Mouse (Mus musculus) gastrocnemius, postnatal 10 days (tissue): ENCODE measurements at regions not wholly inside any gene's neighbourhood (a gene's known extent, or its start where the extent isn't known, plus 50 kb on each side); places are given as distances from the start of the nearest gene placed in this dataset.
"Not testable (repeated sequence)": the region's sequence is repeated elsewhere in the genome, so short reads cannot be mapped to it uniquely, and the experiment has no call there.

ENCODE experiments used
- DNase-seq: peaks from one replicate; pipeline ENCODE4 v3.0.0; 2021; ENCODE audit warnings: mixed read lengths

DNA sequence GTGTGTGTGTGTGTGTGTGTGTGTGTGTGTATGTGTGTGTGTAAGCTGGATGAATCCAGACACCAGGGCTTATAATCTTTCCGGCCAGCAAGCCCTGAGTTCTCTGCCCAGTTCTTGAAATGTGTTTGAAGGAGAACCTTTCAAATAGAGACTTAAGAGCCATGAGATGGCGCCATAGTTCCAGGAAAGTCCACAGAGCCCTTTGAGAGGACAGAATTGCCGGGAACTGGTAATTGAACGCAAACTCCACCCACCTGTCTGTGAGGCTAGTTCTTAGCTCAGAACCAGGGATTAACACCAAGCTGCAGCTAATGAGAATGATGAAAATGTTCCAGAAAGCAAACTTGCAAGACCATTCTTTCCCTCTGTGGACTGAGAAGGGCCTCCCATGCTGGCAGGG lies 72.2 kb downstream of the Trim42 start:
- DNase-seq: no peak

DNA sequence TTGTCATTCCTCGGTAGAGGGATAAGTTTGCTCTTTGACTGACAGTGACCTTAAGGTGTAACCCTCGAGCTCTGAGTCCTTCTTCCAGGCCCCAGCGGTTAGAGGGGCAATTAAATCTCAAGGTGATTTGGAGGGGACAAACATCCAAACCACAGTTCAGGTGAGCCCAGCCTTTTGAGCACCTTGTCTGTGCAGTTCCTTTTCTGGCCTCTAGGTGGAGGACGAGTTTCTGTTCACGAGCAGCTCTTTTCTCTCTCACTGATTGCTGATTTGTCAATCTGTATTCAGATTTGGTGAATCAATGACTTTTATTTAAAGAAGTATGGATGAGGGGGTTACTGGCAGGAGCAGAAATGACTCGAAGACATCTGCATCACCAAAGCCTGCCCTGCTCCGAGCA lies 74.0 kb downstream of the Trim42 start:
- peak; percentile 27 for DNase-seq

- no peak for DNase-seq
These were observed 77.9 kb downstream of the Trim42 start for GRCm38 (mm10) chr9:97291870-97292269.

- no peak for DNase-seq
These were observed 85.4 kb downstream of the Trim42 start for GRCm38 (mm10) chr9:97284282-97284802.

- no peak for DNase-seq
These were observed 87.7 kb downstream of the Trim42 start for GRCm38 (mm10) chr9:97282090-97282489.

- not testable (repeated sequence) for DNase-seq
These were observed 94.3 kb downstream of the Trim42 start for GRCm38 (mm10) chr9:97275449-97275848.

GRCm38 (mm10) chr9:97273891-97274290 lies 95.9 kb downstream of the Trim42 start:
- DNase-seq: no peak

DNA sequence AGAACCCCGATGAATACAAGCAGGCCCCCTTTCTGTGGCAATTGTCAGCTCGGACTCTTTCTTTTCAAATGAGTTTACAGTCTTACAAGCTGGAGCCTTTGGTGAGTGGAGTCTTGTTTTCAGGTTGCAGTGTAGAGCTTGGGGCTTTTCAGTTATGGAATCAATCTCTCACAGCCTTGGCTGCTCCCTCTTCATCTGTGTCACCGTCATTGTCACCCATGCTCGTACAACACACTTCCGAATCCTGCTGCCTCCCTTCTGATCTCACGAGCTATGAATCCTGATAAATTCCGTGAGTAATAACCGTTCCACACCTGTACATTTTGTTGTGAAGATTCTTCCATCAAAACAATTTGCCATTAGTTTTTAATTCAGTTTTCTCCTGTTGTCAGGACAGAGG lies 97.7 kb downstream of the Trim42 start:
- no peak for DNase-seq

DNA sequence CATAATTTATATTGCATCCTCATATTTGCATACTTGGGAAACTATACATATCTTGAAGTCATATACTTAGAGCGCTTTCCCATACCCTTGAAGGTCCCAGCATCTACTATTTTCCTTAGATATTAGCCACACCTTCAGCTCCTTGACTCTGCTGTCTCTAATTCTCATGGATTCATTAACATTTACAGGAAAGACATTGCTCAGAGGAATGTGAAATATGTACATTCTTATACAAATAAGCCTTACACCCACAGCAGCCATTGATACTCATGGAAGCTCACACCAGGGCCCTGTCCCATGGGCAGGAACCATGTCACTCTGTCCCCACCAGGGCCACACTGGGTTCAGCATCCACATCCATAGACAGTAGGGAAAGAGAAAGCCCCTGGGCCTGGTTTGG lies 122.1 kb downstream of the Trim42 start:
- no peak for DNase-seq

GRCm38 (mm10) chr9:97226074-97226473 lies 115.1 kb upstream of the Slc25a36 start:
- DNase-seq: no peak

DNA sequence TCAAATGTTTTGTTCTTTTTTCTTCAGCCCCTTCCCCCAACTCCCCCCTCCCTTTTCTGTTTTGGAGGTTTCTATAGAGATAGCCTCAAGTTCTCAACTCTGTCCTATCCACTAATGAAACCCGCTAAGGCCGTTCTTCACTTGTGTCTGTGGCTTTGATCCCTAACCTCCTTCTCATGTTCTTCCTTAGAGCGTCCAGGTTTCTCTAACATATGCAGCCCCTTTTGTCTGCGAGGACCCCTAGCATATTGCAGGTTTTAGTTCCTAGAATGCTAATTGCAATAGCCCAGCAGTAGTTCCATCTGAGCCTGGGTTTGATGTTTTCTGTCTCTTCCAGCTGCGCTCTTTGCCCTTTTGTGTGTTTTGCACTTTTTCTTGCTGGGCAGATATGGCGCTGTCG lies 113.6 kb upstream of the Slc25a36 start:
- no peak for DNase-seq

DNA sequence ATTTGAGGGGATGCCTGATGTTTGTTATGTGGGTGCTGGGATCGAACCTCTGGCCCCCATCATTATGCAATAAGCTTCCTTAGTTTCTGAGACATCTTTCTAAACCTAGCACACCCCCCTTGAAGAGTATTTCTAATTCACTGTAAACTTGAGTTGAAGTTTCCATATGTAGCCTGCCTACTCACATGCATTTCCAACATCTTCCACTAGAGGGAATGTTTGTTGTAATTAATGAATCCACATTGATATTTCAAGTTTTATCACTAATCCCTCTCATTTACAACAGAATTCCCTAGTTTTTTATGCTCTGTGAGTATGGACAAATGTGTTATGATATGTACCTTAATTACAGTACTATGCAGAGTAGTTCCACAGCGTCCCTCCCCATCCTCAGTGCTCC lies 103.8 kb upstream of the Slc25a36 start:
- DNase-seq: no peak

DNA sequence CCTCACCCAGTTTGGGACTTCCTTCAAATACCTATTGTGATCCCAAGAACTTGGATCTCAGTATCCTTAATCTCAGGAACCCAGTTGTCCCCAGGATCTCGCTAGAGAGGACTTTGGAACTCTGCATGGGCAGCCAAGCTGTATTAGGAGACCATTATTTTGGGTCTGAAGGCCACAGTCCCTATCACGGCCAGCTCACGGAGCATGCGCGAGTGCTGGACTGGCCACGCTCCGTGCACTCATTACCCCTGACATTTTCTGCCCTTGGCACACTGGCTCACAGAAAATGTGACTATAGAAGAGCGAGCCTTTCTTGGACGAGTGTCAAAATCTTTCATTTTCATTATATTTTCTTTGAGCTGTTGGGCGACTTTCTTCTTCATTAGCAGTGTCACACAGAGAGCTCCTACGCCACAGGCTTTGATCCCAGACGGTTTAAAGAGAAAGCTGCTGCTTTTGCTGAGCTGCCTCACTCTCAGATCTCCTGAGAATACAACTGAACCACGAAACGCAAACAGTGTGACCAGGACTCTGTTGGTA lies 79.4 kb upstream of the Slc25a36 start:
- no peak for DNase-seq

DNA sequence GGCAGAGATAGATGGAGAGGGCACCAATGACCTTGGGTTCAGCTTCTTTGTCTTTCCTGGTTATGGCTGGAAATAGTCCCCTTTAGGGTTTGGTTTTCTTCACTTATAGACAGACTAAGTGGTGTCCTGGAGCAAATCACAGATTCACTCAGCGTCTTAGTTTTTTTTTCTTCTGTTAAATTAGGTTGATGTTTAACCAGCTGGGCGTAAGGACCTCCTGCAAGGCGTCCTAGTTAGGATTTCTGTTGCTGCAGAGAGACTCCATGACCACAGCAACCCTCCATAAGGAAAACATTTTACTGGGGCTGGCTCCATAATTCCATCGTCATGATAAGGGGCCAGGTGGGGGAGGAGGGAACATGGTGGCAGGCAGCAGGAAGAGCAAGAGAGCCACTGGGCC lies 78.7 kb upstream of the Slc25a36 start:
- DNase-seq: no peak

DNA sequence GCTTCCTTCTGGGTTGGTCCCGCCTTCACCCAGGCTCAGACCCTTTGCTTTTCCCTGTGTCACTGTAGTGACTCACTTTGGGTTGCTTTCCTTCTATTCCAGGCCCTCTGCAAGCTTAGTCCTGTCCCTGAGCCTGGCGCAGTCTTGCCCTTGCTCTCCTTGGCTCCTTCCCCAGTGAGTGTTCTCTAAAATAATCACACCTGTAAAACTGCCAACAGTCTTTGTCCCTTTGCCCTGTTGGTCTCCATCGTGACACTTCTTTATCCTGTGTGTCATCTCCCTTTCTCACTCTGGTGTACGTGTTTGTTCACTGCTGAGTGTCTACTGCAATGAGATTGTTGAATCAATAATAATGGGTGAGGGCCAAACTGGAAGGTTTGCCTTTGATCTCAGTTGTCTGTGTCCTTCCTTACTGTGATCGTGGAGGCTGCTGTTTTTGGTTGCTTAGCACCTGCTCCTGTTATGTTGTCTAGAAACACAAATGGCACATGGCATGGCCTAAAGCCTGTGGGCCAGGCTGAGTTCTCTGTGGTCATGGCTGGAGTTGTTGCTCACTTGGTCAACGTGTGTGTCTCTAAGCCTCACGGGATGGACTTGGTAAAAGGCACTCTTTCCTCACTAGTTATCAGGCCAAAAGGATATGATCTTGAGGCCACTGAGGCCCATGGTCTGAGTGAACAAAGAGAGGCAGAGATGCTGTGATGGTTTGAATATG lies 77.8 kb upstream of the Slc25a36 start:
- DNase-seq: no peak

DNA sequence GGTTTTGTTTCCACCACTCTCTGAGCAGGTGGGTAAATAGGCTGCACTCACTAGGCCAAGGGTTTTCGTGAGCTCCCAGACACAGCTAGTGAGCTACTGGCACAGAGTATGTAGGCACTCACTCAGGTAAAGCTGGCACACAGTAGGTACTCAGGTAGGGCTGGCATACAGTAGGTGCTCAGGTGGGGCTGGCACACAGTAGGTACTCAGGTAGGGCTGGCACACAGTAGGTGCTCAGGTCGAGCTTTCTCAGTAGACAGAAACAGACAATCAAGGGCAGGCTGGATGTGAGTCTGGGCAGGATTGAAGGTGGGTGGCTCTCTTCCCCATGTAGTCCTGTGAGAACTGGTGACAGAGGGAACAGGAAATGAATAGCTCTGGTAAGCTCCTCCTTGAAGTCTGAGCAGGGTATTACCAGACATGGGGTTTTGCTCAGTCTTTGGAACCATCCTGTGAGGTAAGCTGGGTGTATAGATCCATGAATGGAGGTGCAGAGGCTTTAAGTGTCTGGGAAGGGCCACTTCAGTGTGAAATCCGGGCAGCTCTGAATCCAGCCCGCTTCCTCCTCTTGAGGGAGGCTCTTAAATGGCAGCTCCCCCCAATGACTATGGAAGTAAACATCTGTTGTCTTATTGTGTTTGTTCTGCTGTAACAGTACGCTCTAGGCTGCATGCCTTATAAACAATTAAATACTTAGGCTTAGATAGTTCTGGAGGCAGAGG lies 62.4 kb upstream of the Slc25a36 start:
- DNase-seq: no peak

DNA sequence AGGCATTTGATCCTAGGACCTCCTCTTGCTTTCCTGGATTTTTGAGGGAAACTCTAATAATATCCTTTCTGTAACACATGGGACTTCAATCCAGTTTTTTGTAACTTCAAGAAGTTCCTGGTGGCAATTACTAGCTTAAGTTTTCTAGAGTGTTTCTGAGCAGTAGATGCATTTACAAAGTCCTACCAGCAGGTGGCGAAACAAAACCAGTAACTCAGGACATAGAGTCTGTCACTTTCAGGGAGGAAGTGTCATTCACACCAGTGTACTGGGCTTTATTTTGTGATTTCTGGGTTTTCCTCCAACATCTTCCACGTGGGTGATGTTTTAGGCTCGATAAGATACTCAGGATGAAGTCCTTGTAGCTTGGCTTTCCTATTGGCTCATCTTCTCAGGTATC lies 61.1 kb upstream of the Slc25a36 start:
- DNase-seq: no peak

- DNase-seq: no peak
These were observed 60.5 kb upstream of the Slc25a36 start for GRCm38 (mm10) chr9:97171484-97171883.

DNA sequence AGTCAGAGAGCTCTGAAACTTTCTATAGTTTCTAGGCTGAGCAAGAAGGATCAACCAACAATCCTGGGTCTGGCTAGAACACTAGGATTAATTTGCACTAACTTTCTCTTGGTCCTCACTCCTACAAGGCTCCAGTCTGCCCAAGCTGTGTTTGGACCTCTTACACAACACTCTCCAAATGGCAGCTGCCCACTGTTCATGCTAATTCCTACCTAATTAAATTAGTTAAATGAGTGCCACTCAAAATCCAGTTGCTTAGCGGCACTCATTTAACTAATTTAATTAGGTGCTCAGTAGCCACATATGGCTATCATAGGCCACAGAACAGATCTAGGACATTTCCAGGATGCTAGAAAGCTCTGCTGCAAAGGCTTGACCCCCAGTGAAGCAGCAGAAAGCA lies 59.9 kb upstream of the Slc25a36 start:
- DNase-seq: no peak

- DNase-seq: no peak
These were observed 51.5 kb upstream of the Slc25a36 start for GRCm38 (mm10) chr9:97162465-97162864.
